Mouse (Mus musculus): ENCODE measurements around the gene Gm45208. TPM values are rescaled to one million over a fixed set of nuclear protein-coding genes. Genes with fewer than 3 reads are reported as not detected.

Gm45208 gene
- polyA plus RNA-seq, 1 experiment, result not detected

DNA sequence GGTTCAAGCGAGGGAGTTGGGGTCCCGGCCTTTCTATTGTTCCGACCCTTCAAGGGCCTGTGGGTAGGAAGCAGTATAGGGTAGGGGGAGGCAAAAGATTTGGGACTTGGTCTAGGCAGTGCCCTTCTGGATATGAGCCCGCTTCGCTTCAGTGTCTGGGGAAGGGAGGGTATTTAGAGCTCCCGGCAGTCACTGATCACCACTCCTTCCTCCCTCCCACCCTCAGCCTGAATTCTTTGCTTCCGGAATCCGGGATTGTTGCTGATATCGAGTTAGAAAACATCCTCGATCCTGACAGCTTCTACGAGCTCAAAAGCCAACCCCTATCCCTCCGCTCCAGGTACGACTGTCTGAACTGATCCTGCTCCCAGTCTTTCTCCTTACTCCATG lies 43.2 kb downstream of the Gm45208 start:
- peak overlapping the region; percentile 76 for H3K27ac ChIP-seq (ENCODE audit: insufficient read depth, low read length)
- H3K4me3 ChIP-seq (ENCODE audit: insufficient read depth, low read length), result peak overlapping the region; percentile 93
- H3K4me1 ChIP-seq (ENCODE audit: control insufficient read depth, insufficient read depth, low read length), result peaks cover 4% of the 10 kb centered on the region; the same call in 1 of the 2 replicates

DNA sequence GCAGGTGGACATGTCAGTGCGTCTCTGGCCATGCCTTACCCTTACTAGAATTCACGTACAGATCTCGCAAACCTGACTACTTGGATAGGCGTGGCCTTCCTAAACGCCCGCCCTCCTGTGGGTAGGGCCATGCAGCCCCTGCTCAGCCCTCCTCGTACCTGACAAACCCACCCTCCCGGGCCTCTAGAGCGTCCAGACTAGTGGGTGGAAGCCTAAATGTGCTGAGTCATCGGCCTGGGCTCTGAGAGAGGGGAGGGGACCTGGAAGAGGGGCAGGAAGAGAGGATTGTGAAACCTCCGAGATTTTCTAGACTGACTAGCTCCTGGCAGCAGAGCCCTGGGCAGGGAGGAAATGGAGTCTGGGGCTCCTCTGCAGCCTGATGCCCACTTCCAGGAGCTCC lies 43.7 kb downstream of the Gm45208 start:
- H3K4me1 ChIP-seq (ENCODE audit: control insufficient read depth, insufficient read depth, low read length), result peaks cover 4% of the 10 kb centered on the region; the same call in 1 of the 2 replicates
- peak overlapping the region; percentile 76 for H3K27ac ChIP-seq (ENCODE audit: insufficient read depth, low read length)
- TF ChIP-seq POLR2A (IDR thresholded peaks at IDR 0.05; ENCODE audit: low read depth, low read length) (peak; percentile 63), CTCF (IDR thresholded peaks at IDR 0.05; ENCODE audit: borderline replicate concordance, insufficient read depth, low read length) (no peak)
- H3K4me3 ChIP-seq (ENCODE audit: insufficient read depth, low read length), result peak overlapping the region; percentile 93

More for the DNA sequence above, 43.2 kb downstream of the Gm45208 start:
- TF ChIP-seq CTCF (IDR thresholded peaks at IDR 0.05; ENCODE audit: borderline replicate concordance, insufficient read depth, low read length), result no peak
- no peak for TF ChIP-seq POLR2A (IDR thresholded peaks at IDR 0.05; ENCODE audit: low read depth, low read length)

DNA sequence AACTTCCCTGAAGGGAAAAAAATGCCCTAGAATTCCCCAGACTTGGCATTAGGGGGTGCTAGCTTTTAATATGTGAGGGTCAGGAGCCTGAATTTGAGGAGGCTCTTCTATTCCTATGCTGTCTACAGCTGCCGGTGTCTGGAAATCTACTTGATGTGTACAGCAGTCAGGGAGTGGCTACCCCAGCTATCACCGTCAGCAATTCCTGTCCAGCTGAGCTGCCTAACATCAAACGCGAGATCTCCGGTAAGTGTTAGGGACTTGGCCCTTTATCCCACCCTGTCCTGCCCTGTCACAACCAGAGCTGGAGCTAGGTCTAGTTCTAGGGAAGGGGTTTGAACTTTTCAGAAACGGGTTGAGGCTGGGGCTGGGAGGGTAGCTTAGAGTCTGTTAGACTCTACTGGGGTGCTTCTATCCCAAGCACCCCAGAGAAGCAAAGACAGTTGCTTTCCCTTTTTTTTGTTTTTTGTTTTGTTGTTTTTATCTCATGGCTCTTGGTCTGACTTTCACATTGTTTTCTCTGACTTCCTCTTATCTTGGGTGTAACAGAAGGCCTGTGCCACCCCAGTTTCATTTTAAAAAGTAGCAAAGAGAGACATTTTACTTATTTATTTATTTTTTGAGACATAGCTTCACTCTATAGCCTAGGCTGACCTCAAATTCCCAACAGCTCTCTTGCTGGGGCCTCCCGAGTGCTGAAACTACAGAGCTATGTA lies 47.4 kb downstream of the Gm45208 start:
- H3K4me1 ChIP-seq (ENCODE audit: control insufficient read depth, insufficient read depth, low read length), result peaks cover 4% of the 10 kb centered on the region; the same call in 1 of the 2 replicates
- TF ChIP-seq CTCF (IDR thresholded peaks at IDR 0.05; ENCODE audit: borderline replicate concordance, insufficient read depth, low read length), result no peak
- TF ChIP-seq POLR2A (IDR thresholded peaks at IDR 0.05; ENCODE audit: low read depth, low read length), result no peak
- no peak overlapping the region for H3K27ac ChIP-seq (ENCODE audit: insufficient read depth, low read length)
- H3K4me3 ChIP-seq (ENCODE audit: insufficient read depth, low read length), result no peak overlapping the region

DNA sequence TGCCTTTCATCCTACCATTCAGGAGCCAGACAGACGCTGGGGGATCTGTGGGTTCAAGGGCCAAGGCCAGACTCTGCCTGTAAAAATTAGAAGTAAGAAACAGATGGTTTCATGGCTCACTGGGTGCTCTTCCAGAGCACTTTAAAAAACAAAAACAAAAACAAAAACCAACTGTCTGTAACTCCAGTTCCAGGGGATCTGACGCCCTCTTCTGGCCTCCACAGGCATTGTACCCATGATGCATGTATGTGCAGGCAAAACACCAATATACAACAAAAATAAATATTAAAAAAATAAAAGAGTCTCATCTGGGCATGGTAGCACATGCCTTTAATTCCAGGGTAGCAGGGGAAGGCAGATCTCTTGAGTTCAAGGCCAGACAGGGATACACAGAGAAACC lies 50.7 kb downstream of the Gm45208 start:
- H3K27ac ChIP-seq (ENCODE audit: insufficient read depth, low read length), result no peak overlapping the region
- TF ChIP-seq POLR2A (IDR thresholded peaks at IDR 0.05; ENCODE audit: low read depth, low read length) (no peak), CTCF (IDR thresholded peaks at IDR 0.05; ENCODE audit: borderline replicate concordance, insufficient read depth, low read length) (no peak)
- no peak overlapping the region for H3K4me3 ChIP-seq (ENCODE audit: insufficient read depth, low read length)
- H3K4me1 ChIP-seq (ENCODE audit: control insufficient read depth, insufficient read depth, low read length), result no peaks in the 10 kb centered on the region; the same call in 1 of the 2 replicates

GRCm38 (mm10) chrX:7775501-7776205 lies 53.6 kb downstream of the Gm45208 start:
- no peak overlapping the region for H3K4me3 ChIP-seq (ENCODE audit: insufficient read depth, low read length)
- TF ChIP-seq POLR2A (IDR thresholded peaks at IDR 0.05; ENCODE audit: low read depth, low read length), result no peak
- TF ChIP-seq CTCF (IDR thresholded peaks at IDR 0.05; ENCODE audit: borderline replicate concordance, insufficient read depth, low read length), result no peak
- H3K27ac ChIP-seq (ENCODE audit: insufficient read depth, low read length), result no peak overlapping the region
- H3K4me1 ChIP-seq (ENCODE audit: control insufficient read depth, insufficient read depth, low read length), result no peaks in the 10 kb centered on the region

- Histone ChIP-seq H3K4me1 (ENCODE audit: control insufficient read depth, insufficient read depth, low read length) (no peaks in the 10 kb centered on the region), H3K4me3 (ENCODE audit: insufficient read depth, low read length) (no peak overlapping the region), H3K27ac (ENCODE audit: insufficient read depth, low read length) (no peak overlapping the region)
- TF ChIP-seq POLR2A (IDR thresholded peaks at IDR 0.05; ENCODE audit: low read depth, low read length), result no peak
- peak; percentile 34; the same call in 1 of the 2 replicates for TF ChIP-seq CTCF (IDR thresholded peaks at IDR 0.05; ENCODE audit: borderline replicate concordance, insufficient read depth, low read length)
Observed at GRCm38 (mm10) chrX:7776329-7777082, 54.5 kb downstream of the Gm45208 start.

GRCm38 (mm10) chrX:7778450-7779244 lies 56.6 kb downstream of the Gm45208 start:
- Histone ChIP-seq H3K4me3 (ENCODE audit: insufficient read depth, low read length) (no peak overlapping the region), H3K4me1 (ENCODE audit: control insufficient read depth, insufficient read depth, low read length) (no peaks in the 10 kb centered on the region), H3K27ac (ENCODE audit: insufficient read depth, low read length) (no peak overlapping the region)
- TF ChIP-seq POLR2A (IDR thresholded peaks at IDR 0.05; ENCODE audit: low read depth, low read length) (no peak), CTCF (IDR thresholded peaks at IDR 0.05; ENCODE audit: borderline replicate concordance, insufficient read depth, low read length) (no peak)

DNA sequence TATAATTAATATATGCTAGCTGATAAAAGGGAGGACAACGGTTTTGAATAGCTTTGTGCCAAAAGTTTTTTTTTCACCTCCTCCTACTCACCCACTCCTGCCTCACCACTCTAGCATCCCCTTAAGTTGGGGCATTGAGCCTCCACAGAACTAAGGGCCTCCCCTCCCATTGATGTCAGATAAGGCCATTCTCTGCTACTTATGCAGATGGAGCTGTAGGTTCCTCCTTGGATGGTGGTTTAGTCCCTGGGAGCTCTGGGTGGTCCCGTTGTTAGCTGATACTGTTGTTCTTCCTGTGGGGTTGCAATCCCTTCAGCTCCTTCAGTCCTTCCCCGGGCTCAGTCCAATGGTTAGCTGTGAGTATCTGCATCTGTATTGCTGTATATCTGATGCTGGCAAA lies 57.2 kb downstream of the Gm45208 start:
- H3K4me1 ChIP-seq (ENCODE audit: control insufficient read depth, insufficient read depth, low read length), result no peaks in the 10 kb centered on the region
- H3K27ac ChIP-seq (ENCODE audit: insufficient read depth, low read length), result no peak overlapping the region
- no peak overlapping the region for H3K4me3 ChIP-seq (ENCODE audit: insufficient read depth, low read length)
- TF ChIP-seq CTCF (IDR thresholded peaks at IDR 0.05; ENCODE audit: borderline replicate concordance, insufficient read depth, low read length) (no peak), POLR2A (IDR thresholded peaks at IDR 0.05; ENCODE audit: low read depth, low read length) (no peak)

Other genes starting within 250 kb of the Gm45208 start
- gene Foxp3, start 148.6 kb upstream of the Gm45208 start, polyA plus RNA-seq (2011; ENCODE audit: insufficient read length, low read depth, missing spikeins), result not detected in 2 replicates
- gene Ppp1r3f, start 148.0 kb upstream of the Gm45208 start, polyA plus RNA-seq (2011; ENCODE audit: insufficient read length, low read depth, missing spikeins), result 2.9 and 3.1 TPM in 2 replicates
- gene Ccdc22, start 116.7 kb upstream of the Gm45208 start, polyA plus RNA-seq (2011; ENCODE audit: insufficient read length, low read depth, missing spikeins), result 12.8 and 14.3 TPM in 2 replicates
- not detected in 2 replicates for gene Cacna1f, start 115.2 kb upstream of the Gm45208 start, polyA plus RNA-seq (2011; ENCODE audit: insufficient read length, low read depth, missing spikeins)
- gene Syp, start 83.8 kb upstream of the Gm45208 start, polyA plus RNA-seq (2011; ENCODE audit: insufficient read length, low read depth, missing spikeins), result 0.18 and 0.19 TPM in 2 replicates
- 7.0 TPM in 2 replicates for gene Prickle3, start 65.0 kb upstream of the Gm45208 start, polyA plus RNA-seq (2011; ENCODE audit: insufficient read length, low read depth, missing spikeins)
- 305 and 316 TPM in 2 replicates for gene Plp2, start 50.9 kb upstream of the Gm45208 start, polyA plus RNA-seq (2011; ENCODE audit: insufficient read length, low read depth, missing spikeins)
- not detected in 2 replicates for gene Magix, start 41.0 kb upstream of the Gm45208 start, polyA plus RNA-seq (2011; ENCODE audit: insufficient read length, low read depth, missing spikeins)
- 26.0 and 29.8 TPM in 2 replicates for gene Gpkow, start 25.1 kb upstream of the Gm45208 start, polyA plus RNA-seq (2011; ENCODE audit: insufficient read length, low read depth, missing spikeins)
- 29.0 and 32.3 TPM in 2 replicates for gene Wdr45, start 7.9 kb upstream of the Gm45208 start, polyA plus RNA-seq (2011; ENCODE audit: insufficient read length, low read depth, missing spikeins)
- 112 and 126 TPM in 2 replicates for gene Praf2, start 6.2 kb downstream of the Gm45208 start, polyA plus RNA-seq (2011; ENCODE audit: insufficient read length, low read depth, missing spikeins)
- gene Ccdc120, start 28.7 kb downstream of the Gm45208 start, polyA plus RNA-seq (2011; ENCODE audit: insufficient read length, low read depth, missing spikeins), result 2.5 and 3.5 TPM in 2 replicates
- 49.1 and 53.4 TPM in 2 replicates for gene Tfe3, start 40.3 kb downstream of the Gm45208 start, polyA plus RNA-seq (2011; ENCODE audit: insufficient read length, low read depth, missing spikeins)
- gene Gripap1, start 67.5 kb downstream of the Gm45208 start, polyA plus RNA-seq (2011; ENCODE audit: insufficient read length, low read depth, missing spikeins), result 37.7 and 42.1 TPM in 2 replicates
- gene Kcnd1, start 100.0 kb downstream of the Gm45208 start, polyA plus RNA-seq (2011; ENCODE audit: insufficient read length, low read depth, missing spikeins), result 5.7 and 7.5 TPM in 2 replicates
- 57.5 and 65.0 TPM in 2 replicates for gene Otud5, start 119.1 kb downstream of the Gm45208 start, polyA plus RNA-seq (2011; ENCODE audit: insufficient read length, low read depth, missing spikeins)
- gene Pim2, start 156.0 kb downstream of the Gm45208 start, polyA plus RNA-seq (2011; ENCODE audit: insufficient read length, low read depth, missing spikeins), result 4.0 and 4.3 TPM in 2 replicates
- 113 and 123 TPM in 2 replicates for gene Slc35a2, start 161.8 kb downstream of the Gm45208 start, polyA plus RNA-seq (2011; ENCODE audit: insufficient read length, low read depth, missing spikeins)
- gene Pqbp1, start 177.0 kb downstream of the Gm45208 start, polyA plus RNA-seq (2011; ENCODE audit: insufficient read length, low read depth, missing spikeins), result 90.2 and 103 TPM in 2 replicates
- gene Timm17b, start 177.1 kb downstream of the Gm45208 start, polyA plus RNA-seq (2011; ENCODE audit: insufficient read length, low read depth, missing spikeins), result 29.5 and 39.9 TPM in 2 replicates
- not detected in 2 replicates for gene Gm10491, start 185.6 kb downstream of the Gm45208 start, polyA plus RNA-seq (2011; ENCODE audit: insufficient read length, low read depth, missing spikeins)
- gene Gm10490, start 187.3 kb downstream of the Gm45208 start, polyA plus RNA-seq (2011; ENCODE audit: insufficient read length, low read depth, missing spikeins), result not detected in 2 replicates
- gene Pcsk1n, start 197.6 kb downstream of the Gm45208 start, polyA plus RNA-seq (2011; ENCODE audit: insufficient read length, low read depth, missing spikeins), result not detected in 2 replicates
- not detected in 2 replicates for gene Eras, start 206.4 kb downstream of the Gm45208 start, polyA plus RNA-seq (2011; ENCODE audit: insufficient read length, low read depth, missing spikeins)
- gene Hdac6, start 225.6 kb downstream of the Gm45208 start, polyA plus RNA-seq (2011; ENCODE audit: insufficient read length, low read depth, missing spikeins), result 21.2 and 27.6 TPM in 2 replicates